Mouse (Mus musculus) lung, adult 2 months (tissue): ENCODE results near the gene Stab2.

Experiments
- CTCF ChIP-seq: fragments of 200-500 bp; IDR thresholded peaks from 2 replicates; pipeline ENCODE4 v1.5.1; 2011; ENCODE audit warnings: mild to moderate bottlenecking, low read length, control low read depth; ENCODE audit not compliant: insufficient read depth
- POLR2A ChIP-seq: fragments of 200-500 bp; IDR thresholded peaks from 2 replicates; pipeline ENCODE4 v1.6.1; 2011; ENCODE audit warnings: low read depth, mild to moderate bottlenecking, control low read depth, low read length, borderline replicate concordance; ENCODE audit errors: extremely low read depth

DNA sequence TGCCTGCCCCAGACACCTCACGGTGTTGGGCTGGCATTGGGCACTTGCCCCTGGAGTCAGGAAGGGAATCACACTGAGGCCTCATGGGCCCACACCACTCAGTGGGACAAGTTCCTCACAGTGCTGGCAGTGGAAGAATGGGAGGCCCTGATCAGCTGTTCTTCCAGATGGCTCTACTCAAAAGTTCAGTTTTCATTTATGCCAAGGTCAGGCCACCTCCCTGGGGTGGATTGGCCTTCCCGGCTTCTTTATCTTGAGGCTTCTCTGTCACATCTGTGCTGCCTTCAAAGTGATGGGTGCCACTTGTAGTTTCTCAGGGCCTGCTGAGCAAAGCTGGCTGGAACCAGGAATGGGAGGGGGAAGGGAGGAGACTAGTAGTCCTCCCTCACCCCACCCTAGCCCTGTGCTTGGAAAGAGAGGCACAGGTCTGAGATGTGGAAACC is 214.3 kb downstream of the Stab2 start:
- TF ChIP-seq CTCF (no peak), POLR2A (no peak)
